ENCODE assay signal across 11 mouse cellular contexts in the genomic region with DNA sequence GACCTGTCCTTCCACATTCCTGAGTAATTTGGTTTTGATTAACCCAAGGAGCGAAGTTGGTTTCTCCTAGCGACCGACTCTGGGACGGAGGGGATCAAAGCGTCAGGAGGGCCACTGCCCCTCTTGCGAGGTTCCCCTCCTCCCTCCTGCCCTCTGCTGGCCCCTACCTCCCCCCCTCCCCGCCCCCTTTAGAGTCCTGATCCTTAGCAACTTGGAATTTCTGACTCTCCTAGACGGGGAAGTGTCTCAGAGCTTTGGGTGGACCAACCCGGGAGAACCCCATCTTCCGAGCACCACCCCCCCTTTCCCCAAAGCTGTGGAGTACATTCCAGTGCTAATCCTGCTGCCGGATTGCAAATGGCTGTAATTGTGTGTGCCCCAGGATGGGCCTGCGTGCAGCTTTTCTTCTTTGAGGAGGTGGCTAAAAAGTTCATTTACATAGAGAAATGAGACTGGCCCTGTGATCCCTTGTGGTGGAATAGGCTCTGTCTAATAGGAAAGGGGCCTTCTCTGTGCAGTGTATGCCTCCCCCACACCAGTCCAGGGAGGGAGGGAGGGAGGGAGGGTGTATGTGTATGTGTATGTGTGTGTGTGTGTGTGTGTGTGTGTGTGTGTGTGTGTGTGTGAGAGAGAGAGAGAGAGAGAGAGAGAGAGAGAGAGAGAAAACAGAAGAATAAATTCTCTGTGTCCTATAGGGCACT.
DNase-seq lines count a peak whose midpoint lies in the region; ATAC-seq and TF ChIP-seq lines count a peak whose summit lies in the region.
"Had no signal": no experiment of that assay in that cellular context is flagged by ENCODE, and none has a peak within 500 bp of the region (broad histone marks: within the 10 kb centered on the region; RNA-seq: fewer than 3 reads in every experiment).

No protein-coding gene starts in this region.

- no peaks in the 10 kb centered on the region for H3K9me3 ChIP-seq in heart, embryonic 11.5 days (replicated peaks; ENCODE audit: control insufficient read depth, low read length)
- no peaks in the 10 kb centered on the region for H3K9me3 ChIP-seq in neural tube, embryonic 11.5 days (ENCODE audit: control insufficient read depth, low read length)
- no peaks in the 10 kb centered on the region for H3K9me3 ChIP-seq in limb, embryonic 14.5 days (ENCODE audit: control insufficient read depth, low read length)
- no peaks in the 10 kb centered on the region for H3K9me3 ChIP-seq in stomach, postnatal 0 days (ENCODE audit: control insufficient read depth, low read length)

- TF ChIP-seq CTCF in stomach, postnatal 0 days (IDR thresholded peaks at IDR 0.05; ENCODE audit: low read depth), result no peak

- no peak for DNase-seq in heart, postnatal 4 days
- no peak for DNase-seq in neural tube, embryonic 11.5 days (ENCODE audit: low spot score)
- DNase-seq in neural tube, embryonic 10.5 days (ENCODE audit: extremely low spot score, low spot score), result no peak
- no peak for DNase-seq in limb, embryonic 14.5 days (ENCODE audit: low spot score)
- no peak for DNase-seq in stomach, postnatal 0 days (ENCODE audit: low spot score)
- no peak for DNase-seq in urinary bladder, postnatal 10 days (ENCODE audit: low spot score)
- DNase-seq in adrenal gland, postnatal 14 days, result no peak
- DNase-seq: cerebellum, adult 18-20 months; thymus, adult 2 months had no signal

- no peak overlapping the region for H3K9ac ChIP-seq in heart, embryonic 11.5 days (ENCODE audit: low read depth, low read length)
- no peak overlapping the region for H3K9ac ChIP-seq in neural tube, embryonic 11.5 days (ENCODE audit: low read length)
- H3K9ac ChIP-seq in limb, embryonic 14.5 days (ENCODE audit: low read depth, low read length, severe bottlenecking), result no peak overlapping the region
- H3K9ac ChIP-seq in stomach, postnatal 0 days (ENCODE audit: low read length), result peak overlapping the region; percentile 4; the same call in 1 of the 2 replicates
- H3K9ac ChIP-seq: liver, embryonic 14.5 days had no signal

- H3K4me3 ChIP-seq in heart, embryonic 11.5 days (ENCODE audit: low read depth, low read length), result no peak overlapping the region
- no peak overlapping the region for H3K4me3 ChIP-seq in neural tube, embryonic 11.5 days (ENCODE audit: low read depth, low read length)
- H3K4me3 ChIP-seq in limb, embryonic 14.5 days (replicated peaks; ENCODE audit: low read length), result no peak overlapping the region
- no peak overlapping the region for H3K4me3 ChIP-seq in stomach, postnatal 0 days (ENCODE audit: low read depth, low read length)

- no peak for TF ChIP-seq EP300 in stomach, postnatal 0 days (optimal IDR thresholded peaks at IDR 0.05)

- peak overlapping the region; percentile 40 for H3K4me2 ChIP-seq in heart, embryonic 11.5 days
- H3K4me2 ChIP-seq in neural tube, embryonic 11.5 days (ENCODE audit: low read depth), result peak overlapping the region; percentile 18; the same call in 1 of the 2 replicates
- peak overlapping the region; percentile 26; the same call in 1 of the 2 replicates for H3K4me2 ChIP-seq in limb, embryonic 14.5 days (replicated peaks; ENCODE audit: low read depth, low read length, severe bottlenecking)
- peak overlapping the region; percentile 39 for H3K4me2 ChIP-seq in stomach, postnatal 0 days (replicated peaks; ENCODE audit: low read depth)

- WGBS in heart, embryonic 11.5 days (ENCODE audit: insufficient replicate concordance), result 19% methylated on average over 12 of the region's 12 CpGs
- 1% methylated on average over 12 of the region's 12 CpGs for WGBS in neural tube, embryonic 11.5 days
- WGBS in limb, embryonic 14.5 days, result 10% methylated on average over 12 of the region's 12 CpGs
- WGBS in stomach, postnatal 0 days, result 24% methylated on average over 12 of the region's 12 CpGs

- H3K27ac ChIP-seq in heart, embryonic 11.5 days (ENCODE audit: low read depth, low read length), result no peak overlapping the region
- H3K27ac ChIP-seq in neural tube, embryonic 11.5 days (ENCODE audit: low read depth, low read length), result no peak overlapping the region; the same call in 1 of the 2 replicates
- no peak overlapping the region for H3K27ac ChIP-seq in limb, embryonic 14.5 days (replicated peaks; ENCODE audit: low read depth, low read length)
- peak overlapping the region; percentile 74 for H3K27ac ChIP-seq in stomach, postnatal 0 days (replicated peaks)
- H3K27ac ChIP-seq: liver, embryonic 14.5 days had no signal

- H3K4me1 ChIP-seq in heart, embryonic 11.5 days (ENCODE audit: control insufficient read depth, insufficient read depth, low read length), result peaks cover 61% of the 10 kb centered on the region
- peaks cover 87% of the 10 kb centered on the region for H3K4me1 ChIP-seq in neural tube, embryonic 11.5 days (ENCODE audit: control insufficient read depth, insufficient read depth, low read length)
- H3K4me1 ChIP-seq in limb, embryonic 14.5 days (ENCODE audit: control insufficient read depth, insufficient read depth, low read length), result peaks cover 89% of the 10 kb centered on the region
- H3K4me1 ChIP-seq in stomach, postnatal 0 days (replicated peaks; ENCODE audit: control insufficient read depth, insufficient read depth), result peaks cover 21% of the 10 kb centered on the region

- H3K36me3 ChIP-seq in heart, embryonic 11.5 days (ENCODE audit: control insufficient read depth, insufficient read depth, low read length), result no peaks in the 10 kb centered on the region
- no peaks in the 10 kb centered on the region for H3K36me3 ChIP-seq in neural tube, embryonic 11.5 days (ENCODE audit: control insufficient read depth, insufficient read depth, low read length)
- no peaks in the 10 kb centered on the region; the same call in 1 of the 2 replicates for H3K36me3 ChIP-seq in limb, embryonic 14.5 days (ENCODE audit: control insufficient read depth, insufficient read depth, low read length)
- H3K36me3 ChIP-seq in stomach, postnatal 0 days (ENCODE audit: control insufficient read depth, insufficient read depth, low read length), result no peaks in the 10 kb centered on the region

- TF ChIP-seq POLR2A in limb, embryonic 14.5 days (IDR thresholded peaks at IDR 0.05; ENCODE audit: borderline replicate concordance, extremely low read depth, insufficient read depth, insufficient read length), result no peak

- ATAC-seq in heart, embryonic 11.5 days (replicated peaks; ENCODE audit: insufficient number of reproducible peaks, low FRiP score, low TSS enrichment), result no peak
- ATAC-seq in neural tube, embryonic 11.5 days (ENCODE audit: insufficient read depth, low FRiP score, low TSS enrichment), result no peak
- 0 out of 2 replicates have a peak, but pooled peaks have one; percentile 12 for ATAC-seq in limb, embryonic 14.5 days (ENCODE audit: low FRiP score, low read depth)
- no peak for ATAC-seq in stomach, postnatal 0 days (ENCODE audit: low FRiP score, low TSS enrichment)

- no peaks in the 10 kb centered on the region for H3K27me3 ChIP-seq in heart, embryonic 11.5 days (ENCODE audit: control insufficient read depth, insufficient read depth, low read length)
- H3K27me3 ChIP-seq in neural tube, embryonic 11.5 days (ENCODE audit: control insufficient read depth, insufficient read depth, low read length), result no peaks in the 10 kb centered on the region
- no peaks in the 10 kb centered on the region for H3K27me3 ChIP-seq in limb, embryonic 14.5 days (ENCODE audit: control insufficient read depth, insufficient read depth, low read length)
- H3K27me3 ChIP-seq in stomach, postnatal 0 days (ENCODE audit: control insufficient read depth, insufficient read depth, low read length), result no peaks in the 10 kb centered on the region
